Mouse (Mus musculus) testis, adult 2 months (tissue): ENCODE data around the gene Npas4.

Experiments used
- CTCF ChIP-seq: fragments of 200-500 bp; IDR thresholded peaks from 2 replicates; pipeline ENCODE4 v1.5.1; 2012; ENCODE audit warnings: low read depth, mild to moderate bottlenecking, inconsistent platforms, low read length, moderate library complexity; ENCODE audit not compliant: control insufficient read depth, insufficient read depth, insufficient replicate concordance
- POLR2A ChIP-seq: fragments of 200-500 bp; IDR thresholded peaks from 2 replicates; pipeline ENCODE4 v1.6.1; 2012; ENCODE audit warnings: low read depth, mild to moderate bottlenecking, inconsistent platforms, low read length, moderate library complexity; ENCODE audit not compliant: control insufficient read depth

DNA sequence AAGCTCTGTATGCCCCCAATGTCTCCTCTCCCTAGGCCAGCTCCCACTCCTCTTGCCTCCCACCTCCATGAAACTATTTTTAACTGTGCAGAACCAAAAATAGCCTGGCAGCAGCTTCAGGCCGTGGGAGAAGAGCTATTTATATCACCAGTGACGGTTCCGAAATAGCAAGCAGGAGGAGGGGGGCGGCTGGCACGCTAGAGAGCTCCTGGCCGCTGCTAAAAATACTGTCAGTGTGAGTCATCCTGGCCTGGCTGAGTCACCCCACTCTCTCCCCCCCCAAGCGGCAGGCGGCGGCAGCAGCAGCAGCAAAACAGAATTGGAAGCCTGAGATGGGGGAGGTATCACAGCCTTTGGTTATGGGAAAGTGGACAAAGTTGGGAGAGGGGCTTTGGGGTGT, 2.8 kb upstream of the Npas4 start:
- TF ChIP-seq CTCF (no peak), POLR2A (no peak)
